Mouse (Mus musculus) limb, embryonic 14.5 days (tissue): Measurements from ENCODE around the gene Clhc1. TPM values are rescaled to one million over a fixed set of nuclear protein-coding genes. Genes with fewer than 3 reads are reported as not detected.
"Not testable (repeated sequence)": the region's sequence is repeated elsewhere in the genome, so short reads cannot be mapped to it uniquely, and the experiment has no call there.

Experiments
- ATAC-seq: fragments of 200-750 bp; cut with Nextera tagmentation; 2 replicates; pipeline ENCODE4 v1.8.0; 2017; ENCODE audit warnings: low read depth, moderate number of reproducible peaks, moderate TSS enrichment; ENCODE audit not compliant: low FRiP score
- DNase-seq: peaks from one replicate; pipeline ENCODE4 v3.0.0-alpha.2; 2015; ENCODE audit warnings: low spot score
- H3K27ac ChIP-seq: fragments of 300-500 bp; sonication (generic); replicated peaks from 2 replicates; pipeline ENCODE4 v1.5.1; 2014; ENCODE audit warnings: low read depth, mild to moderate bottlenecking, low read length, moderate library complexity, mixed read lengths
- H3K27me3 ChIP-seq: fragments of 300-500 bp; sonication (generic); 2 replicates; pipeline ENCODE4 v1.6.1; 2014; ENCODE audit warnings: low read length, mixed read lengths; ENCODE audit not compliant: control insufficient read depth, insufficient read depth
- H3K36me3 ChIP-seq: fragments of 300-500 bp; sonication (generic); 2 replicates; pipeline ENCODE4 v1.6.1; 2014; ENCODE audit warnings: mild to moderate bottlenecking, low read length, moderate library complexity, mixed read lengths; ENCODE audit not compliant: control insufficient read depth, insufficient read depth
- H3K4me1 ChIP-seq: fragments of 300-500 bp; sonication (generic); 2 replicates; pipeline ENCODE4 v1.6.1; 2014; ENCODE audit warnings: antibody characterized with exemption, low read length, mixed read lengths; ENCODE audit not compliant: control insufficient read depth, insufficient read depth
- H3K4me2 ChIP-seq: fragments of 300-500 bp; sonication (generic); replicated peaks from 2 replicates; pipeline ENCODE4 v1.6.1; 2014; ENCODE audit warnings: low read depth, mild to moderate bottlenecking, low read length, moderate library complexity; ENCODE audit not compliant: severe bottlenecking
- H3K4me3 ChIP-seq: fragments of 300-500 bp; sonication (generic); replicated peaks from 2 replicates; pipeline ENCODE4 v1.5.1; 2014; ENCODE audit warnings: low read length
- H3K9ac ChIP-seq: fragments of 300-500 bp; sonication (generic); 2 replicates; pipeline ENCODE4 v1.6.1; 2014; ENCODE audit warnings: mild to moderate bottlenecking, low read depth, low read length, moderate library complexity; ENCODE audit not compliant: severe bottlenecking
- H3K9me3 ChIP-seq: fragments of 300-500 bp; sonication (generic); 2 replicates; pipeline ENCODE4 v1.6.1; 2016; ENCODE audit warnings: low read length; ENCODE audit not compliant: control insufficient read depth
- POLR2A ChIP-seq: fragments of 200-500 bp; IDR thresholded peaks from 2 replicates; pipeline ENCODE4 v1.8.0; 2012; ENCODE audit warnings: inconsistent platforms, mild to moderate bottlenecking, moderate library complexity, borderline replicate concordance; ENCODE audit not compliant: insufficient read depth, insufficient read length; ENCODE audit errors: extremely low read depth
- WGBS: fragments of 180-500 bp; shearing (Covaris S2); extraction: QIAGEN DNeasy Blood & Tissue Kit; methylation state at CpG from one replicate; pipeline ENCODE4 v1.1.7; 2014; 5-methylcytosine and 5-hydroxymethylcytosine counted together
- polyA plus RNA-seq, 2 experiments: library from polyadenylated mRNA; depleted of rRNA in 1 of 2; stranded (reverse) in 1 of 2; unstranded in 1 of 2; fragments of >200 nt; fragmentation: Nextera tagmentation in 1 of 2; extraction: Ambion mirVana in 1 of 2; gene quantifications; 2 replicates each; pipeline versions ENCODE4 v1.2.1 to v1.2.3; 2012 to 2014

Clhc1 gene
- polyA plus RNA-seq, 2 experiments = 0.22 to 0.25 TPM

DNA sequence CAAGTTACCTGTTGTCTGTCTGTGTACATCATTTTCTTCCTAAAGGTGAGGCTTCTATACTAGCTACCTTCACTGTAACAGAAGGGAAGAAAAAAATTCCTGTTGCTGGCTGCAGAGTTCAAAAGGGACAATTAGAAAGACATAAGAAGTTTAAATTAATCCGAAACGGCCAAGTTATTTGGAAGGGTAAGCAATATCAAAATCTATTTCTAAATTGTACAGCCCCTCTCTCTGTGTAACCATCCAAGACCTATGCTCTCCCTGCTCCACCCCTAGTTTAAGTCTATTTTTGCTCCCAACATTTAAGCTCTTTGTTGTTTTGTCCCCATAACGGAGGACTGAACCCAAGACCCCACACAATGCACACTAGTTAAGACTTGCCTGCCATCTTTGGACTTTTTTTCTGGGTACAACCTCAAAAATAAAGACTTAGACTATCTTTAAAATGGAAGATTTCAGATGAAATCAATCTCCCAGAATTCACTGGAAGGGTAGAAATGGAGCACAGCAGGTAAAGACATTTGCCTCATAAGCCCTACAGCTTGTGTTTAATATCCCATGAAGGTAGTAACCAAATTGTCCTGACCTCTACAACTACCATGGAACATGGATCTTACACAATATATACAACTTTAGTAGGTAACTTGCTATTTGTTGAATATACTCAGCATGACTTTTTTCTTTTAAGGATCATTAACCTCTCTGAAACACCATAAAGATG, 3.4 kb upstream of the Clhc1 start:
- H3K9me3 ChIP-seq = no peaks in the 10 kb centered on the region
- no peak overlapping the region for H3K9ac ChIP-seq
- peaks cover 10% of the 10 kb centered on the region for H3K4me1 ChIP-seq
- H3K4me3 ChIP-seq = no peak overlapping the region
- no peak overlapping the region for H3K27ac ChIP-seq
- no peak overlapping the region for H3K4me2 ChIP-seq
- TF ChIP-seq POLR2A = no peak
- WGBS = 89% methylated on average over 3 of the region's 3 CpGs
- ATAC-seq = no peak
- peaks cover 54% of the 10 kb centered on the region for H3K36me3 ChIP-seq
- H3K27me3 ChIP-seq = no peaks in the 10 kb centered on the region
- DNase-seq = no peak

DNA sequence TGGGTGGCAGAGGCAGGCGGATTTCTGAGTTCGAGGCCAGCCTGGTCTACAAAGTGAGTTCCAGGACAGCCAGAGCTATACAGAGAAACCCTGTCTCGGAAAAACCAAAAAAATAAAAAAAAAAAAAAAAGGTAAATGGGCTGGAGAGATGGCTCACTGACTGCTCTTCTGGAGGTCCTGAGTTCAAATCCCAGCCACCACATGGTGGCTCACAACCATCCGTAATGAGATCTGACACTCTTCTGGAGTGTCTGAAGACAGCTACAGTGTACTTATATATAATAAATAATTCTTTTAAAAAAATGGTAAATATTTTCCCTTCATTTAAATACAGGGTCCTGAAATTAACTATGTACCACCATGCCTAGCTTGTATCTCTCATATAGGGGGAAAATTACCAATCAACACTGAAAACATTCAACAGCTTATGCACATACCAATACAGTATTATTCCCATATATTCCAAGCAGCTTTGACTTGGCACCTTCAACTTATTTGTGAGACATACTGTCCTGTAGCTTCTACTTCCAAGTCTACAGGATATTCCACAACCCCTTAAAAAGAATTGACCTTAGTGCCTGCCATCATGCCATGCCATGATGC, 2.5 kb upstream of the Clhc1 start:
- H3K9ac ChIP-seq, H3K9me3 ChIP-seq, H3K4me2 ChIP-seq, H3K27me3 ChIP-seq, H3K4me3 ChIP-seq, ATAC-seq, H3K27ac ChIP-seq, DNase-seq, H3K4me1 ChIP-seq: not testable (repeated sequence)
- H3K36me3 ChIP-seq = peaks cover 52% of the 10 kb centered on the region
- WGBS = 87% methylated on average over 4 of the region's 4 CpGs

DNA sequence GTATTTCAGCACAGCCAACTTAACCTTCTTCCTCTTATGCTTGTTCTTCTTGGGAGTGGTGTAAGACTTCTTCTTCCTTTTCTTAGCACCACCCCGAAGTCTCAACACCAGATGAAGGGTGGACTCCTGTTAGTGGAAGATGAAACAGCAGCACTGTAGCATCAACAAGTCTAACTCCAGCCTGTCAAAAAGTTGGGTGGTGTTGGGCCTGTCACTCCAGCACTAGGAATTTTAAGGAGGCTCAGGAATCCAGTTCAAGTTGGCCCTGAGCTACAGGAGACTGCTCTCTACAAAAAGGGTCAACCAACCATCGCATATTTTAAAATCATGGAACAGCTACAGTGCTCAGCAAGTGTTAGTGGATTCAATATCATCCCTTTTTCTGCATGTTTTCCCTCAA, 1.5 kb upstream of the Clhc1 start:
- H3K9ac ChIP-seq = peak overlapping the region; percentile 94; the same call in 1 of the 2 replicates
- WGBS = 86% methylated on average over 2 of the region's 2 CpGs
- not testable (repeated sequence) for H3K27ac ChIP-seq

DNA sequence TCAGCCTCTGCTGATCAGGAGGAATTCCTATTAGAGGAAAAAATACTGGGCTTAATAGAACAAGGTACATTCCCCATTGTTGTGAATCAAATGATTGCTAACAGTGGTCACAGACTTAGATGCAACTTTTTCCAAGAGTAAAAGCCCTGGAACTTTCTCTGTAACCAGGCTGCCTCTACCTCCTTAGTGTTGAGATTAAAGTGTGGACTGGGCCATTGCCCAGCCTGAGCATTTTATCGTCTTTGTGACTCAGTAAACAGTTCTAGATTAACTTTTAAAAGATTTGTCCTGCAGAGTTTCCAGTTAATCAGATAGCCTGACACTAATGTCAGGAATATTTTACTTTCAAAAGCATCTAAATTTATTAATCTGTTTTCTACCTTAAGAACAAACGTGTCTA, 988 bp upstream of the Clhc1 start:
- 20% methylated on average over 2 of the region's 2 CpGs for WGBS
- H3K27ac ChIP-seq = peak overlapping the region; percentile 81; the same call in 1 of the 2 replicates

More for the DNA sequence above, 1.5 kb upstream of the Clhc1 start:
- peaks cover 43% of the 10 kb centered on the region for H3K36me3 ChIP-seq
- not testable (repeated sequence) for ATAC-seq, H3K27me3 ChIP-seq, H3K4me1 ChIP-seq, DNase-seq, H3K9me3 ChIP-seq
- H3K4me2 ChIP-seq = peak overlapping the region; percentile 60
- H3K4me3 ChIP-seq = peak overlapping the region; percentile 81

DNA sequence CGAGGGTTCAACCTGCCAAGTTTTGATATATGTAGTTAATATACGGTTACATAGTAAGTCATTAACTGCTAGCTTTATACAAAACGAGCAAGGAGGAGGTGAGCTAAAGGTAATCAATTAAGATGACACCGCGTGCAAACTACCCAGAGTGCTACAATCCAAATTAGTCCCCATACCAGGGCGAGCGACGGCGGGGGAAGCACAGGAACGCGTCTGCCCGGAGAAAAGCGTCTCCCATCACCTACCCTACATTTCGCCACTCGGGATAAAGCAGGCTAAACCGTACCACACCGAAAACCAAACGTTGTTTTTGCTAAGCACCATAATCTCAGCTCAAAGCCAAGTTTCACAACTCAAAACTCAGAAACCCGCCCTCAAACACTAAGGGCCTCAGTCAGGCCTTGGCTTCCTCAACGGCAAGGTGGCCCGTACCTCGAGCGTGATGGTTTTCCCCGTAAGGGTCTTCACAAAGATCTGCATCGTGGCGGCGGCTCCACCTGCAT, 450 bp upstream of the Clhc1 start:
- peak overlapping the region; percentile 81 for H3K4me3 ChIP-seq
- no peak for TF ChIP-seq POLR2A
- H3K4me1 ChIP-seq = peaks cover 10% of the 10 kb centered on the region
- no peaks in the 10 kb centered on the region for H3K27me3 ChIP-seq
- ATAC-seq = peak; percentile 27
- peak overlapping the region; percentile 60 for H3K4me2 ChIP-seq
- H3K27ac ChIP-seq = peak overlapping the region; percentile 81
- no peak for DNase-seq
- H3K9me3 ChIP-seq = no peaks in the 10 kb centered on the region
- under 1% methylated on average over 27 of the region's 27 CpGs for WGBS
- H3K36me3 ChIP-seq = peaks cover 37% of the 10 kb centered on the region
- peak overlapping the region; percentile 94 for H3K9ac ChIP-seq

More for the DNA sequence above, 988 bp upstream of the Clhc1 start:
- H3K4me1 ChIP-seq = peaks cover 10% of the 10 kb centered on the region
- no peak for TF ChIP-seq POLR2A
- peak overlapping the region; percentile 81 for H3K4me3 ChIP-seq
- H3K9ac ChIP-seq = peak overlapping the region; percentile 94
- ATAC-seq (no peak), DNase-seq (no peak)
- H3K9me3 ChIP-seq = no peaks in the 10 kb centered on the region
- H3K27me3 ChIP-seq = no peaks in the 10 kb centered on the region
- H3K4me2 ChIP-seq = peak overlapping the region; percentile 60
- H3K36me3 ChIP-seq = peaks cover 39% of the 10 kb centered on the region
